Mouse (Mus musculus): ENCODE results near the gene Vangl1.
"Not testable (repeated sequence)": the region's sequence is repeated elsewhere in the genome, so short reads cannot be mapped to it uniquely, and the experiment has no call there.

Vangl1 gene

DNA sequence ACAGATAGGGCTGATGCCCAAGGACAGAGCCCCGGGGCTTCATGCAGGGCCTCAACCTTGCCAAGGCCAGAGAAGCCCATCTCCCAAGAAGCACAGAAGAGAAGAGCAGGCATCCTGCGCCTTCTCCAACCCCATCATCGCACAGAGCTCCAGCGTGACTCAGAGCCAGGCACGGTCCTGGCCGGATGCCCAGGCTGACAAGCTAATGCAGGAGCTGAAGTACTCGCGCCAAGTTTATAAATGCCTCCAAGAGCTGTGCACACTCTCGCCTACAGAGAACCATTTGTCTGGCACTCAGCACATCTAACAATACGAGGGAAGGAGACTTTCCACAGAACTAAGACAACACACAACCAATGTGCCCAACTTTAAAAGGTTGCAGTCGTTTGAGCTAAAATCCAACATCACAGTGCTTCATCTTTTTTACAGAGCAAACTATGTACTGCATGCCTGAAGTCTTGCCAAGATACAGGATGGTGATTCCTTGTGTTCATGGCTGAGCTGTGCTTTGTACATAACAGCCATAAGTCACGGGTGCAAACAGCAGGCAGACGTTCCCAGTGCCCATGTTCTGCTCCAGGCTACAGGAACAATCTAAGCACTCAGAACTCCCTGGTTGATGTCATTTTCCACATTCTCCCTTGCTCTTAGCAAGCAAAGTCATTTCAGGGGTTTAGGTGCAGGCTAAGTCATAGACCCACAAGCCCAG lies 35.1 kb downstream of the Vangl1 start:
- peak; percentile 90 to 91 for DNase-seq (ENCODE audit: low spot score in 2 of 2)

DNA sequence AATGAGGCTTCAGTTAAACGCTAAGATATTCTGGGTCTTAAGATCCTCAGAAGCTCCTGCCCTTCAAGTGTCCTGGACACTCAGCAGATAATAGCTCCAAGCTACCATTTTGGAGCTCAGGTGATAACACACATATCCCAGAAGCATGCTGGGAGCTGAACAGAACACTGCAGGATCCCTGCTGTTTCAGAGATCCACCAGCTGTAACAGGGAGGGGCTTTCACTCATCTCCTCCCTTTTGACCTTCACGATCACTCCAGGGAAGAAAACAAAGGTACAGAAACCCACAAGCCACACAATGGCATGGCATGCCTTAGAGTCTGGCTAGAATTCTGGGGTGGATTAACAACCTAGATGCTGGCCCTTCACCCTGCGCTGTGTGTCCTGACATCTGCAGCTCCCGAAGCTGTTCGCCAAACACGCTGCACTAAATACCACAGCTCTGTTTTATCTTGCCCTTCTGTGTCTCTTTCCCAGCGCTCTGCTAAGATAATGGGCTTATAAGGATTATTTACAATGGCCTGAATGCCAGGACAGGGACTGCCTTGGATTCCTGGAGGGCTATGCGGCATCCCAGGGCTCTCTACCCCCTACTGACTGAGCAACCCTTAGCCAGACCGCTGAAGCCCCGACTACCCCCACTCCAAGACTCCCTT lies 36.8 kb downstream of the Vangl1 start:
- no peak for DNase-seq (ENCODE audit: low spot score in 2 of 2)

DNA sequence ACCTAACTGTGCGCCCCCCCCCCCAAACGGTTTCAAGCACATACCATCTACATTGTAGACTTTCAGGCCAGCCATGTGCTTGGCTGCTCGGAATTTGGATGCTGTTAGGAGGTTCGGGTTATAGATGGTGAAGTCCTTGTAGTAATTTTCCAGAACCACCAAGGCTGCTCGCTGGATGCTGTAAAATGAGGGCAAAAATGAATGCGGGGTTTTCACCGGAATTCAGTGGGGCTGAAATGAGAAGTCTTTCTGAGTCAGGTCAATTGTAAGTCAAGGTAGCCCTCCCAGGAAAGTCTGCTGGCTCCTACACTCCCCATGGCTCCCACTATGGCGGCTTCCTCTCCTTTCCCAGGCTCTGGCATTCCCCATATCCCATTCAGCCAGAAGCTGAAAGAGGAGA lies 37.7 kb downstream of the Vangl1 start:
- DNase-seq (ENCODE audit: low spot score in 2 of 2): no peak

DNA sequence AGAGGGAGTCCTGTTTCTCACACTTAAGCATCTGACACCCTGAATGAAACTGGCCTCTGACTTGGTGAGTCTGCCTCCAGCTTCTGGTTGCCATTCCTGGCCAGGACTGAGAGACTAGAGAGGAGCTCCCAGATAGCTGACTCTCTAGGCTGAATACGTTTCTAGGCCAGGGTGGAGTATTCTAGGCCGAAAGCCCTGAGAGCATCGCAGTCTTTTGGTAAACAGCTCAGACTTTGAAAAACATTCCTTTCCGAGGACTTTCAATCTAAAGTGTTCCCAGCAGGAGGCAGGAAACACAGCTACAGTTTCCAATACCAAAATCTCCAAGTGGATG lies 38.2 kb downstream of the Vangl1 start:
- DNase-seq (ENCODE audit: low spot score in 2 of 2): no peak

DNA sequence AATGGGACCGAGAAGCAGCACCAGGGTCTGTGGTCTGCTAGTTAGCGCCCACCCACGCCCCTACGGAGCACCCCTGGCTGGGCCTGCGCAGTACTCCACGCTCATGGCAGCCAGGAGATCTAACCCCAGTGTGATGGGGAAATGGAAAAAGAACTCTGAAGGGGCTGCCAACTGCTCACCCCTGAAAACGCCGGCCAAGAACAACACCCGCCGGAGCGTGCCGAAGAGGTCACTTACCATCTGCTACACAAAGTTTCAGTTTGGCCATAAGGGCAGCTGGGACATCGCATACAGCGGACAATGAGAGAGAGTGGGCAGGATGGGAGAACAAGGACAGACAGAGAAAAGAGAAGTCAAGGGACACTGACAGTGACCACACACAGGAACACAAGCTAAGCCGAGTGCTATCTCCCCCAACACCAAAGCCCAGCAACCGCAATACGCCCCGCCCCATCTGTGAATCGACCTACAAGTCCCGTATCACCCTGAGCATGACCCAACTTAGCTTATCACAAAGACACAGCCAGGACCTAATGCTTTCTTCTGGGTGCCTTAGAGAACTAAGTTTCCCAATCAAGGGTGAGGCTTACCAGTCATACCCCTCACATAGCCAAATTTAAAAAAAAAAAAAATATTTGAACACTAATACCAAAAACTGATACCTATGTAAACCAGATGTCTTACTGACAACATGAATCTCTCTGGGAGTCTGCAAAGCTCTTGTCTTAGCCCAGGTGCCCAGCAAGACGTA lies 38.8 kb downstream of the Vangl1 start:
- no peak for DNase-seq (ENCODE audit: low spot score in 2 of 2)

DNA sequence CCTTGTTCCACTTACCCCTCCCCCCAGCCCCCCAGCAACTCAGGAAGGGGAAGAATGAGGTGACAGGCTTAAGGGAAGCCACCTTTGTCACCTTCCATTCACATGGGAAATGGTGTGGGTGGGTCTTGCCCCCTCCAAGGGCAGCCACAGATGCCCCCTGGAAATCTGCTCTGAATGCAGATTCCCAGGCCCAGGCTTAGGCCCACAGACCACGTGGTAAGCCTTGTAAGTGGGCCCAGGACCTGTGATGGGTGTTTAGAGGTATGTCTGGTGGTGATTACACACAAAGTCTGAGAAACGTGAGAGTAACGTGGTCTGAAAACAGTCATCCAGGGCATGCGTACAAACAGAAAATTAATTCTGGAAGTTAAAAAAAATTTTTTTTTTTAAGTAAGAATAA lies 39.6 kb downstream of the Vangl1 start:
- DNase-seq (ENCODE audit: low spot score in 2 of 2): no peak

DNA sequence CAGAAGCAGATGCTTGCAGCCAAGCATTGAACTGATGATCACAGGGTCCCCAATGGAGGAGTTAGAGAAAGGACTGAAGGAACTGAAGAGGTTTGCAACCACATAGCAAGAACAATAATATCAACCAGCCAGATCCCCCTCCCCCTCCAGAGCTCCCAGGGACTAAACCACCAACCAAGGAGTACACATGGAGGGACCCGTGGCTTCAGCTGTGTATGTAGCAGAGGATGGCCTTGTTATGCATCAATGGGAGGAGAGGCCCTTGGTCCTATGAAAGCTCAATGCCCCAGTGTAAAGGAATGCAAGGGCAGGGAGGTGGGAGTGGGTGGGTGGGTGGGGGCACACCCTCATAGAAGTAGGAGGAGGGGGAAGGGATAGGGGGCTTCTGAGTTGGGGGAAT lies 40.6 kb downstream of the Vangl1 start:
- not testable (repeated sequence) for DNase-seq (ENCODE audit: low spot score in 2 of 2)

DNA sequence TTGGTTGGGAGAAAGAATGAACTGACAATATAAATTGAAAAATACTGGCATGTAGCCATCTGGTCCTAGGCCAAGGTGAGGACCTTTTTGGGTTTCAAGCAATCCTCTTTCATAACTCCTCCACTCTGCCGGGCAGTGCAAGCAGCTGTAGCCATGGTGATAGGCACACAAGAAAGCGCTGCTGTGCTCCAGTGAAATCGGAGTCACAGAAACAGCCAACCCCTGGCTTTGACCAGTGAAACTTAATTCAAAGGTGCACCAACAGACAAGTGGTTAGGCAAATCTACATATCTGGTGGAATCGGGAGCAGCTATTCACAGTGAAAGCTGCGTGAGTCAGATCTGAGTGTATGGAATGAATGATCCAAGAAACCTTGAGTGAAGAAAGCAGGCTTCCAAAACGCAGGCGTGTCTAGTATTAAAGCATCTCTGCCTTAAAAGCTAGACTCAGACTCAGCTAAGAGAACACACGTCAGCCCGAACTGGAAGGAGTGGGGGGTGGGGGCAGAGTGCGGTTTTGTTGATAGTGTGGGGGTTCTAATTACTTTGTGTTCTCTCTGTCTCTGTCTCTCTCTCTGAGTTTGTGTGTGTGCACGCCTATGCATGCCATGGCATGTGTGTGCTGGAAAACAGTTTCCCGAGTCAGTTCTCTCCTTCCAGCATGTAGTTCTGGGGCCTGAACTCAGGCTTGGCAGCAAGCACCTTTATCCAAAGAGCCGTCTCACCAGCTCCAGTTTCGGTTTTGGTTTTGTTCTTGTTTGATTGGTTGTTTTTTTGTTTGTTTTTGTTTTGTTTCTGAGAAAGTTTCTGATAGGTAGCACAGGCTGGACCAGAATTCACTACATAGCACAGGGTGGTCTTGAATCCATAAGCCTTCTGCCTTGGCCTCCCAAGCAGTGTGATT lies 44.8 kb downstream of the Vangl1 start:
- DNase-seq (ENCODE audit: low spot score in 2 of 2): no peak

DNA sequence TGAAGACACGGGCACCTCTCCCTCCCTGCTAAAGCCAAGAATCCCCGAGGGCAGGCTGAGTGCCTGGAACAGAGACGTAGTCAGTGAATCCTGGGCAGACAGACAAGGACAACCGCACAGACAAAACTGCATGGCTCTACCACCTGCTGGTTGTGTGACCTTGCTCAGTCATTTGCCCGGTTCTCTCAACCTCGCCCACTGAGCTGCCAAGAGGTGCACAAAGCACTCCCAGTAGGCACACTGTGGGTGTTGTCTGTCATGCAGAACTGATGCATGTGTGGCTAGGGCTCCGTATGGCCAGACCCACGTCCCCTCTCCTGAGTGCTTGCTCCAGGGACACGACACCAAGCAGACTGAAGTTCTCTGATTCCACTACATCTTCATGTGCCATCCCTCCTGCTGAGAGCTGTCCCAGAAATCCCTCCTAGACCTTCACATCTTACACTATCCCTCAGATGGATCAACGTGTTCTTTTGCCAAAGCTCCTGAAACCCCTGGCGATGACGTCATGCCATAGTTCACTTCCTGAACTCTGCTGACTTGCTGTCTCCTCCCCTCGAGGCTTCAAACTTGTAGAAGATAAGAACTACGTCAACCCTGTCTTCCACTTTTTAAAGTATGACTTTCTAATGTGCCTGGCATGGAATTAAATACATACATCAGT lies 45.6 kb downstream of the Vangl1 start:
- DNase-seq (ENCODE audit: low spot score in 2 of 2): no peak

DNA sequence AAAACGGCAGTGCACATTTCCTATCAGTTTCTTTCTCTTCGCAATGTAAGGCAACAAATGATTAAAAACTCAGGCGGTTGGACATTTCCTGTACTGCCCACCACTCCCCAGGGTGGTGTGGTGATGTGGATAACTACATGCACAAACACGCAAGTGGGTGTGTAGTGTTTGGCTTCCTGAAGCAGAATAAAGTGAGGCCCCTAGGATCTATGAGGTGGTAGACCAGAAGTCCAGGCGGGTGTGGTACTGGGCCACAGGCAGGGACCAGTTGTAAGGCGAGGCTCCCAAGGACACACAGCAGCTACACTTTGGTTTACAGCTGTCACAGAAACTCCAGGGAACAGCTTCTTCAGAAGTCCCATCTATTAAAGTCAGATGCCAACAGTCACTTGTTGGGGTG lies 46.8 kb downstream of the Vangl1 start:
- no peak for DNase-seq (ENCODE audit: low spot score in 2 of 2)

DNA sequence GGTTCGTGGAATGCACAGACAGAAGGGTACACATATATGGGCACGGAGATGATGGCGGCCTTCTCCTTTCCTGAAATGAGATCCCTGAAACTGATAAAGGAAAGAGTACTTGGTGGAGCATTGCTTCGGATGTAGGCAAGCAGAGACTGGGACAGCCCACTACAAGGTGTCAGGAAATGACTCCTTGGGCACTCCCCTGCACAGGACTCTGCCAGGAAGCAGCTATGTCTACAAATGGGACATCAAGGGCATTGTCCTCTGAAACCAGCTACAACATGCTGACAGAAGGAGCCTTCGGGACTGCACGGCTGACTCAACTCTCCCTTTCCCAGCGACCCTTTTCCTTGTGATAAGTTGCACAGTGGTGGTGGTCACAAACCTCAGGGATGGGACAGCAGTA lies 47.8 kb downstream of the Vangl1 start:
- no peak for DNase-seq (ENCODE audit: low spot score in 2 of 2)

DNA sequence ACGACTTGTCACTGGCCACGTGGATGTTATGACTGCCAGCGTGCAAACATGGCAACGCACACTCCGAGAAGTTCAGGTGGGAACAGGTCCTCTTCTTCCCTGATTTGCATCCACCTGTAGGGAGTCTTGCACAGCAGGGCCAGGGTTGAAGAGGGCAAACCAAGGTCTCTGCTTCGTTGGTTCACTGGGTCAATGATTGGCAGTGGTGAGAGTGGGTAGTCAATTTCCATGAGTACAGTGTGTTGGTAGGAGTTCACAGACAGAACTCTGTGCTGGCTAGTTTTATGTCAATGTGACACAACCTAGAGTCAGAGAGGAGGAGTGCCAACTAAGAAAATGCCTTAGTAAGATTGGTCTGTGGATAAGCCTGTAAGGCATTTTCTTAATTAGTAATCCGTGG lies 50.4 kb downstream of the Vangl1 start:
- DNase-seq (ENCODE audit: low spot score in 2 of 2): no peak

DNA sequence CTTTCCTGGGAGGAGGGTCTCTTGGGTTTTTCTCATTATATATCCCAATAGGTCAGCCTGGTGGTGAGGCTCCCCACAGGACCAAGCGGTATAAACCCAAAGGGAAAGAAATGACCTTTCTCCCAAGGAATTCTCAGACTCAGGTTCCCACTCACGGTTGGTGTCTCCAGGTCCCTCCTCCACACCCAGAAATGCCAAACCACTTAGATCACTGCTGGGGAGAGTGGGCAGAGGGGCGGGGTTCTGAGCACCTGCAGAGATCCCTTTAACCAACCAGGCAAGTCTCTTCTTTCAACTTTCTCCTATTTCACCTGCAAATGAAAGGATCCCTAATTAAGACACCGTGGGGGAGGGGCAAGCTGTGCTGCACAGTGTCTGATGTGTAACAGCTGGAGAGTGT lies 51.6 kb downstream of the Vangl1 start:
- no peak for DNase-seq (ENCODE audit: low spot score in 2 of 2)

DNA sequence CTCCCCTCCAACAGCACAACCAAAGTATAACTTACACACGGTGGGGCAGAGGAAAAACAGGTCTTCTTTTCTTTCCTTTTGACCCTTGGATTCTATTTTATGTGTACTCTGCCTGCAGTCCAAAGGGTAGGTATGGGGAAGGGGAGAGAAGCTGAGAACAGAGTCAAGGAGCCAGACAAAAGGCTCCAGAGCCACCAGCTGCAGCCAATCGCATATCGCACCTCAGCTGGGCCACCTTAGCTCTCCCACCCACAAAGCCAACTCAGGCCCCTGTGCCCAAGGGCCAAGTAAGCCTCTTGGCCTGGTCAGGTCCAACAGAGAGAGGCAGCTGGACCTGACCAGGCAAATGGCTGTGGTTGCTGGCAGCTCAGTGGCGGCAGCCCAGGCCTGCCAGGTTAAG lies 52.0 kb downstream of the Vangl1 start:
- no peak for DNase-seq (ENCODE audit: low spot score in 2 of 2)

DNA sequence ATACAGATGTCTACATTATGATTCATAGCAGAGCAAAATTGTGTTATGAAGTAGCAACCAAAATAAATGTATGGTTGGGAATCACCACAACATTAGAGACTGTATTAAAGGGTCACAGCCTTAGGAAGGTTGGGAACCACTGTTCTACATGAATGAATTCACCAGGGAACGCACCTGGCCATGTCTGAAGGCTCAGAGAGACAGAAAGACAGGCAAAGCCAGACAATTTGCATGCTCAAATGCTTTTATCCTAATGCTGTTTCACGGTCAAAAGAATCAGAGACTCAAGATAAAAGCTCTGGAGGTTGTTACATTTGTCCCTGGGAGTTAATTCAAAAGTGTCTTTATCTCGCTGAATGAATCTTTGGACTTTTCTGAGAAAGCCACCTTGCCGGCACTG lies 52.6 kb downstream of the Vangl1 start:
- DNase-seq (ENCODE audit: low spot score in 2 of 2): no peak

DNA sequence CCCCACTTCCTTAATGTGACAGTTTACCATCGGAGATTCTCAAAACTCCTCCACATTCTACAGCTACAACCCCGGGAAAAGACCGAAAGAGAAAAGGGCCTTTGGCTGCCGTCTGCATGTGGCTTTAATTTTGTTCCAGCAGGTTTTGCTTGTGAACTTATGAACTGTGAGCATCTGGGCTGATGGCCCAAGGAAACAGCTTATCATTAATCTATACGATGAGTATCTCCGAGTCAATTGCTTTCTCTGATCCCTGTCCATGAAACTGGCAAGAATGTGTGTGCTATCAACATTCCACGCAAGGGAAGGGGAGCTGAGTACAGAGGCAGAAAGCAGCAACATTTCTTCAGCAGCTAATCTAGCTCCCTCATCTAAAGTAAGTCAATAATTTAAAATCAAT lies 54.6 kb downstream of the Vangl1 start:
- DNase-seq (ENCODE audit: low spot score in 2 of 2): no peak

DNA sequence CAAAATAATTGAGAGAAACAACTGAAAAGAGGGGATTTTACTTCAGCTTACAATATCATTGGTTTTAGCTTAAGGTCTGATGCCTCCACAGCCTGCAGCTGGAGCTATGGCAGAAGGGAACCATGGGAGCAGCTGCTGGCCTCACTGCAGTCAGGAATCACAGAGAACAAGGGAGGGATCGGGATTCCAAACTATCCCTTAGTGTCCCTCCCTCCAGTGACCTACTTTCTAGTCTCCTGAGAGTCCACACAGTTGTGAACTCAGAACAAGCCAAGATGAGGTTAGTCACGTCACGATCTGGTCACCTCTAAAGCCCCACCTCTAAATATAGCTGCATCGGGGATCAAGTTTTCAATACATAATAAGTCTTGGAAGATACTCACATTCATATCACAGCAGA lies 57.3 kb downstream of the Vangl1 start:
- DNase-seq (ENCODE audit: low spot score in 2 of 2): no peak

DNA sequence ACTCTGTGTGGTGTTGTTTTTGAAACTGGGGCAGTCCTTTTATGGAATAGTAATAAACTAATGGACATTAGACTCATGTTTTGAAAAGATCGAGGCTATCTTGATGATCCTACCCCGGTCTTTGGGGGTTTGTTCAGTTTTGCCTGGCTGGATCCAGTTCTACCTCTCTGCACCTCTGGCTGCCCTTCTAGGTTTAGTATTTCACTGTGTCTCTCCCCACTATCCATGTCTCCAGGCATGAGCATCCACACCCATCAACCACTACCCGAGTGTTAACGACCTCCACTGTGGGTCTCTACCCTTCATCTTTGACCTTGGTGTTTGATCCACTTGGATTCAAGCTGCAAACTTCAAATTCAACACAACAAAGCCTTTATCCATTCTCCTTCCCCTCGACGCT lies 58.1 kb downstream of the Vangl1 start:
- DNase-seq (ENCODE audit: low spot score in 2 of 2): no peak

DNA sequence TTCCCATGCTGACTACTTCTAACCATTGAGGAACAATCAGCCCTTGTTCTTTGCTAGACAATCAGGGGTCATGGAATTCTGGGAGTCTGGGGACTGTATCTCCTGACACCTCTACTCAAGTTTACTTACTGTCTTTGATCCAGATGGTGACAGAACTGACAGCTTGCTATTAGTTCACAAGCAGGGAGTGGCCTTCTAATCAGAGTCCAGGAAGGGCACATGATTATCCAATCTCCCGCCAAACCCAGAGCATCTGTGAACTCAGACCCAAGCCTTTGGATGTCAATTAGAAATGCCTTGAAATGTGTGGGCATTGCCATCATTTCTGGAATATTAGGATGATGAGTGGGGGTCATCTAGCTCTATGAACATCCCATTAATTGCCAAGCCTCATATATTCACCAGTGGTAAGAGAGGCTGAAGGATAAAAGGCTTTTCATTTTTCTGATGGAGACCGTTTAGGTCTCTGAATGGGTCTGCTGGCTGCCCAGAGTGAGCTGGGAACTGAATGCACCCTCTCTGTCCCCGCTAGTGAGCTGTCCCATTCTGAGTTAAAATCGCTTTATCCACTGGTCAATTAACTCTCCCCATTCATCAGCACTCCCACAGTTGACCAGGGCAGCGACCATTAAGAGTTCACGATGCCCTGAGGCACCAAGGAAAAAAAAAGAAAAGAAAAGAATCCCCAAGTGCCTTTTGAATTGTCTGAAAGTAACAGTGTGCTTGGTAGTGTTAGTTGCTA lies 58.7 kb downstream of the Vangl1 start:
- DNase-seq (ENCODE audit: low spot score in 2 of 2): no peak

DNA sequence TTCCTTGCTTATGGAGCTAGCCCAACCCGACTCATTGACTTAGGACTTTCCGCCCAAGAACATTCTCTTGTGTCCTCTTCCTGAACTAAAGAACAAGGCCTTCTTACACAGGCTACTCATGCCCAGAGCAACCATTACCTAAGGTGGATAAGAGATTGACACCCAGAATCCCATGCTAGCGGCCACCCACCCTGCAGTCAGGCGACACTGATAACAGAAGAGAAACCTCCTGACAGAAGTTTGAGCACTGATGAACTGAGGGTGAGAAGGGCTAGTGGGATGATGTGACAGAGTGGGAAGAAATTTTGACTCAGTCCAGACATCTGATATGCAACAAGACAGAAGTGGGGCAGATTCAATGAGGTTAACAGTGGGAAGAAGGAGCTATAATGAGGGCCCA lies 60.1 kb downstream of the Vangl1 start:
- DNase-seq (ENCODE audit: low spot score in 2 of 2): no peak

DNA sequence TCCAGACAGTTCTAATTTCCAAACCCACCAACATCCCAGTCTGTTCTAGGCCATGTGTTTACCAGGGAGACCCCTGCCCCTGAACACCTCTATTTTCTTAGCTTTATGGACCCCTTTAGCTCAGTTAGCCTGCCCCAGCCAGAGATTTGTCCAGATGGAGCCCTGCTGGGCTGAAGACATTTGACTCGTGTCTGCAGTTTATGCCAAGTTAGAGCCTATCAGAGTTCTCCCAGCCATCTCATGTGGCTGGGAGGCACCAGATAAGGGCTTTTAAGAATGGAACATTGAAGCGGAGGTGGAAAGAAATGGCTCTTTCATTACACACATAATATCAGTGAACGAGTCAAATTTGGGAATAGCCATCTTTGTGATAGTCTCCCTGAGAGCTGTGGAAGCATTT lies 61.0 kb downstream of the Vangl1 start:
- DNase-seq (ENCODE audit: low spot score in 2 of 2): no peak
